Mouse (Mus musculus) hindbrain, embryonic 12.5 days (tissue): ENCODE measurements around the gene Cryaa. TPM values are rescaled to one million over a fixed set of nuclear protein-coding genes. Genes with fewer than 3 reads are reported as not detected.

Experiments used
- ATAC-seq: fragments of 200-750 bp; cut with Nextera tagmentation; 2 replicates; pipeline ENCODE4 v1.8.0; 2017; ENCODE audit warnings: moderate TSS enrichment; ENCODE audit not compliant: low FRiP score
- H3K27ac ChIP-seq: fragments of 300-500 bp; sonication (generic); 2 replicates; pipeline ENCODE4 v1.5.1; 2016; ENCODE audit warnings: mild to moderate bottlenecking
- H3K27me3 ChIP-seq: fragments of 300-500 bp; sonication (generic); 2 replicates; pipeline ENCODE4 v1.6.1; 2016; ENCODE audit warnings: mild to moderate bottlenecking
- H3K36me3 ChIP-seq: fragments of 300-500 bp; sonication (generic); 2 replicates; pipeline ENCODE4 v1.6.1; 2016; ENCODE audit warnings: mild to moderate bottlenecking
- H3K4me1 ChIP-seq: fragments of 300-500 bp; sonication (generic); 2 replicates; pipeline ENCODE4 v1.6.1; 2016
- H3K4me2 ChIP-seq: fragments of 300-500 bp; sonication (generic); replicated peaks from 2 replicates; pipeline ENCODE4 v1.6.1; 2016; ENCODE audit warnings: mild to moderate bottlenecking
- H3K4me3 ChIP-seq: fragments of 300-500 bp; sonication (generic); 2 replicates; pipeline ENCODE4 v1.5.1; 2016; ENCODE audit warnings: mild to moderate bottlenecking
- H3K9ac ChIP-seq: fragments of 300-500 bp; sonication (generic); 2 replicates; pipeline ENCODE4 v1.6.1; 2016; ENCODE audit warnings: mild to moderate bottlenecking, moderate library complexity
- H3K9me3 ChIP-seq: fragments of 300-500 bp; sonication (generic); replicated peaks from 2 replicates; pipeline ENCODE4 v1.6.1; 2016; ENCODE audit warnings: mild to moderate bottlenecking
- WGBS: fragments of 180-500 bp; shearing (Covaris S2); methylation state at CpG from one replicate; pipeline ENCODE4 v1.1.7; 2016; 5-methylcytosine and 5-hydroxymethylcytosine counted together
- polyA plus RNA-seq: library from polyadenylated mRNA; unstranded; fragments of >200 nt; fragmentation: Nextera tagmentation; extraction: Ambion mirVana; gene quantifications from 2 replicates; pipeline ENCODE4 v1.2.1, GENCODE M21; 2016

Gene Cryaa
- polyA plus RNA-seq, 1 experiment from 2014 or later: not detected

DNA sequence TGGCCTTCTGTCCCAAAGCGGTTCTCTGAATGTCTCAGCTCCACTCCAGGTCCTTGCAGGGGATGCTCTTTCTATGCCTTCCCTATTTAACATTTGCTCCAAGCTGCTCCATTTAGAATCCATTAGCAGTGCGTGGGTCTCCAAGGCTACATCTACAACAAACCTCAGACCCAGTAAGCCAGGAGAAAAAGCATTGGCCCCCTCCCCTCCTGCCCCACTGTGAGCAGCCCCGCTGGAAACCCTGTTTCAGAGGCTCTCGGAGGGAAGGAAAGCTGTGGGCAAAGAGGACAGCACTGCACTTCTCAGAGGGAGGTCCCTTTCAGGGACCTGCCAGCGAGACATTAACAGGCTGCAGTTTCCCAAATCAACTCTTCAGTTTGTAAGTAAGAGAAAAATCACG is 47.8 kb downstream of the Cryaa start:
- no peak for ATAC-seq
- Histone ChIP-seq H3K4me1 (peaks cover 17% of the 10 kb centered on the region), H3K4me3 (no peak overlapping the region), H3K9ac (no peak overlapping the region), H3K27me3 (0 out of 2 replicates have a peak, but pooled peaks cover 2% of the 10 kb centered on the region), H3K36me3 (no peaks in the 10 kb centered on the region), H3K27ac (no peak overlapping the region), H3K9me3 (no peaks in the 10 kb centered on the region), H3K4me2 (no peak overlapping the region)
- 18% methylated on average over 6 of the region's 6 CpGs for WGBS

DNA sequence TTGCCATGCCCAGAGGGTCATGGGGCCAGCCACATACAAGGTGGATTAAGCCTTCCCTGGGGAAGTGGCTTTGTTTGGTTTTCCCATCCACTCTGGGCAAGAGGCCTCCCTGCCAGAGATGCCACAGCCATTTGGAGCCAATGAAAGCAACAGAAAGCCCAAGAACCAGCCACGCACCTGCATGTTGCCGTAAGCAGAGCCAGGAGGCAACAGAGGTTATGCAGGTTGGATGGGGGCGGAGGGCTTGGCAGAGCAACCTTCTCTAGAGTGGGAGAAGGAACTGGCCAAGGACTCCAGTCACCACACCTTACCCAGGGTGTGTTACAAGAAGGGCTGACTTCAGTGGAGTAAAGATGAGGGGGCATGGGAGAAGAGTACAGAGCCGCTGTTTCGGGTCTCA is 48.6 kb downstream of the Cryaa start:
- ATAC-seq: no peak
- Histone ChIP-seq H3K4me3 (no peak overlapping the region), H3K9ac (no peak overlapping the region), H3K27me3 (0 out of 2 replicates have a peak, but pooled peaks cover 2% of the 10 kb centered on the region), H3K4me2 (no peak overlapping the region), H3K36me3 (no peaks in the 10 kb centered on the region), H3K9me3 (no peaks in the 10 kb centered on the region), H3K4me1 (peaks cover 17% of the 10 kb centered on the region), H3K27ac (no peak overlapping the region)
- WGBS: 88% methylated on average over 5 of the region's 5 CpGs

DNA sequence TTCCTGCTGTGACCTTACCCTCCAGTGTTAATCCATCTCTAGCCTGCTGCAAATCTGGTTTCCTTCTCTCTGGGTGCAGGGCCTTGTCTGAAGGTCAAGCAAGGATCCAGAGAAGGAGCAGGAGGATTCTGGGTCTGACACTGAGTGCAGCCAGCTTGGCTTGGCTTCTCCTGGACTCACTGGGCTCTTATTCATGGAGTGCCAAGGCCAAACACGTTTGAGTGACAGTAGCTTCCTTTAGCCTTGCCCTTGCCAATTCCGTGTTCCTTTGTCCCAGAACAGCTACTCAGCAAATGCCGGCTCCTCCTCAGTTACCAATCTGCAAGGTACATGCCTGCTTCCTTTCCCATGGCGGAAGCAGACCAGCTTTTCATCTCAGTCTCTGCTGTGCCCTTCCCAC is 49.6 kb downstream of the Cryaa start:
- Histone ChIP-seq H3K27me3 (0 out of 2 replicates have a peak, but pooled peaks cover 2% of the 10 kb centered on the region), H3K9me3 (no peaks in the 10 kb centered on the region), H3K9ac (no peak overlapping the region), H3K36me3 (no peaks in the 10 kb centered on the region), H3K4me1 (peaks cover 17% of the 10 kb centered on the region), H3K4me2 (no peak overlapping the region), H3K27ac (no peak overlapping the region), H3K4me3 (no peak overlapping the region)
- 54% methylated on average over 4 of the region's 4 CpGs for WGBS
- no peak for ATAC-seq

DNA sequence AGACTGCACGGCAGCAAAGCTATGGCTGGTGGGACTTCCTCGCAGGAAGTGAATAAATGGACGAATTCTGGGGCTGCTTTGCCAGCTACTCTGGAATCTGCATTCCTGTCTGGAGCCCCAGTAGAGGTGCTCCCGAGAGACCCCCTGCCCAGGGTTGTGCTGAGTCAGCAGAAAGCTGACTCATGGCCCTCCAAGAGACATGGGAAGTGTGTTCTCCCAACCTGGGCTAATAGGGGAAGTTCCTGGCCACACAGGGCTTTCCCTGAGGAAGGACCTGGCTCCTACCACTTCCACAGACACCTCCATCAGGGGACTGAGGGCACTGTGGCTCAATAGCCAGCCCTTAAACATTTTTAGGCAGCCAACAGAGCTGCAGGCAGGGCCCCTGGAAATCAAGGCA is 50.4 kb downstream of the Cryaa start:
- WGBS: 66% methylated on average over 4 of the region's 4 CpGs
- H3K27ac ChIP-seq: no peak overlapping the region; the same call in 1 of the 2 replicates
- no peaks in the 10 kb centered on the region for H3K36me3 ChIP-seq
- H3K9ac ChIP-seq: no peak overlapping the region
- H3K4me1 ChIP-seq: peaks cover 17% of the 10 kb centered on the region
- H3K4me3 ChIP-seq: no peak overlapping the region
- H3K27me3 ChIP-seq: 0 out of 2 replicates have a peak, but pooled peaks cover 2% of the 10 kb centered on the region
- no peaks in the 10 kb centered on the region for H3K9me3 ChIP-seq
- H3K4me2 ChIP-seq: no peak overlapping the region
- ATAC-seq: no peak

DNA sequence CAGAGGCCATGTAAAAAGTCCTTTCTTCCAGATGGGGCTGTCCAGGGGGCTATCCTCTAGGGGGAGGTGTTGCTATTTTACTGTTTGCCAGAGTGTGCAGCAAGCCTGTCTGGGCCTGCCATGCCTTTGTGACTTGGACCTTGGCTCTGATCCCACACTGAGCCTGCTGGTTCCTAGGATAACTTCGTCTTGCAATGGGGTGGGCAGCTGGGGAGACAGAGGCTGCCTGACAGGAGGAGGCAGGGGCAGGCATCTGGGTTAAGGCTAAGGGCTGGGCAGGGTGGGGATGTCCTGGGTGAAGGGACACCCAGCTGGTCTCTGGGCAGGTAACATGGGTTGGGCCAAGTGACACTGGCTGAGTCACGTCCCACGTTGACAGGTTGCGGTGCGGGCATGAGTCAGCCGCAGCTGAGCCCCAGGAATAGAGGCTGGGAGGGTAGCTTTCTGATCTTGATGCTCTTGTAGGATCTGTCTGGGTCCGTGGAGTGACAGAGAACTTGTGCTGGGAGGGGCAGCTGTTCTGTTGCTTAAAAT is 51.4 kb downstream of the Cryaa start:
- Histone ChIP-seq H3K9me3 (no peaks in the 10 kb centered on the region), H3K4me3 (no peak overlapping the region), H3K27ac (no peak overlapping the region), H3K4me2 (no peak overlapping the region), H3K27me3 (0 out of 2 replicates have a peak, but pooled peaks cover 2% of the 10 kb centered on the region), H3K9ac (no peak overlapping the region), H3K4me1 (peaks cover 17% of the 10 kb centered on the region), H3K36me3 (no peaks in the 10 kb centered on the region)
- 74% methylated on average over 7 of the region's 7 CpGs for WGBS
- 0 out of 2 replicates have a peak, but pooled peaks have one; percentile 40 for ATAC-seq

DNA sequence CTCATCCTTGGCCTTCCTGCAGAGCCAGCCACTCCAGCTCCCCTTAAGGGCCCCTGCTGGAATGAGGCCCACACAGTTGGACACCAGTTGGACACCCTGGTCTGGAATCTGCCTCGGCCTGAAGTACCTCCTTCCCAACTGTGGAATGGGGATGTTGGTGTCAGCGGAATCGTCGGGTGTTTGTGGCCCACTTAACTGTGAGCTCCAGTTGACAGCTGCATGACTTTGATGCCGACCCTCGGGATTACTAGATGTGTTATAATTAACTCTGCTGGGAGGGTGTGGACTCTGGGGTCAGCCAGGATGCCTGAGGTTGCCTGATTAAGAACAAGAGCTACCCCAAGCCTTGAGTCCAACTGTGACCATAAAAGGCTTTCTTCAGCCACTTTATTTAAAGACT is 53.4 kb downstream of the Cryaa start:
- Histone ChIP-seq H3K27ac (no peak overlapping the region), H3K27me3 (0 out of 2 replicates have a peak, but pooled peaks cover 2% of the 10 kb centered on the region), H3K4me2 (no peak overlapping the region), H3K9ac (no peak overlapping the region), H3K4me1 (peaks cover 9% of the 10 kb centered on the region), H3K36me3 (no peaks in the 10 kb centered on the region), H3K4me3 (no peak overlapping the region), H3K9me3 (no peaks in the 10 kb centered on the region)
- WGBS: 52% methylated on average over 6 of the region's 6 CpGs
- ATAC-seq: no peak

Other genes with a start within 250 kb of the Cryaa start
- 36.2 and 39.0 TPM in 2 replicates for gene Wdr4, start 157.8 kb upstream of the Cryaa start, polyA plus RNA-seq
- gene Ndufv3, start 157.7 kb upstream of the Cryaa start, polyA plus RNA-seq: 230 and 273 TPM in 2 replicates
- gene Pknox1, start 113.1 kb upstream of the Cryaa start, polyA plus RNA-seq: 39.8 and 40.2 TPM in 2 replicates
- 2.3 and 3.3 TPM in 2 replicates for gene Cbs, start 40.6 kb upstream of the Cryaa start, polyA plus RNA-seq
- gene U2af1, start 18.9 kb upstream of the Cryaa start, polyA plus RNA-seq: 293 and 303 TPM in 2 replicates
- gene Sik1, start 178.0 kb downstream of the Cryaa start, polyA plus RNA-seq: 16.5 and 18.9 TPM in 2 replicates